Mouse (Mus musculus) lung, postnatal 14 days (tissue): Measurements from ENCODE around the gene Mmp24.
"Not testable (repeated sequence)": the region's sequence is repeated elsewhere in the genome, so short reads cannot be mapped to it uniquely, and the experiment has no call there.

Experiments used
- DNase-seq: peaks from one replicate; pipeline ENCODE4 v3.0.0; 2021

Mmp24 gene

DNA sequence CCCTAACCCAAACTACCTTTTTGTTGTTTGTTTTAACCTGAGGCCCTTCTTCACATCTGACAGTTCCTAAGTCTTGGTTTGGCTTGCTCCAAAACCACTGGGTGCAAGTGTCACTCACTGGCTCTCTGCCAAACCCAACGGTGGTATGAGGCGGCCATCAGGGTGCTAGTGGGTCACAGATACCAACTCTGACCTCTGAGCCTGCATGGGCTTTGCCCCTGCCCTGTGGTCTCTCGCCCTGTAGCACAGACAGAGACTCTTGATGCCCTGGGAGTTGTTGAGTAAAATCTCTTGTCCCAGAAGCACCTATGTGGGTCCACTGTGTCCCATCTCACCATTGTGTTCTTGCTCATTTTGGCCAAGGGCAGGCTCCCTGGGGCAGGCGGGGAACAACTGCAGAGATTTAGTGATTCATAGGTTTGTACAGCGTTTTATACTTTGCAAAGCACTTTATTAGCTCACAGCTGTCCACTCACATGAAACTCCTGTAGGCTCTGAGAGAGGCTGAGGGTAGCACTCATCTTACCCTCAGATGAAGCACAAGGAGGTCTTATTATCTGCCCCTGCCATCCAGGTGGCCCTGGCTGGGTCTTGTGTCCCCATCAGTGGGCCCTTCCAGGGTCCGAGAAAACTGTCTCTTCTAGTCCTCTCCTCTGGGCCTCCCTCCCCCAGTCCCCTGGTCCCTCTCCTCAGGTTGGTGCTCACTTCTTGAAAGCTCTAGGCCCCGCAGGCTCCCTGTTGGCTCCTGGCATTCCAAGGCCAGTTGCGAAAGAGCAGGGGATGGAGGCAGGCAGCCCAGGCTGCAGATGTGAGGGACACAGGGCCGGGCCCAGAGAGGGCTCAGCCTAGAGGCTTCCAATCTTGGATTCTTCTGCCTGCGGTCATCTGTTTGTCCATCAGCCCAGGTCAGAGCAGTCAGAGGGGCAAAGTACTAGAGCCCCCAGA is 42.4 kb downstream of the Mmp24 start:
- no peak for DNase-seq

DNA sequence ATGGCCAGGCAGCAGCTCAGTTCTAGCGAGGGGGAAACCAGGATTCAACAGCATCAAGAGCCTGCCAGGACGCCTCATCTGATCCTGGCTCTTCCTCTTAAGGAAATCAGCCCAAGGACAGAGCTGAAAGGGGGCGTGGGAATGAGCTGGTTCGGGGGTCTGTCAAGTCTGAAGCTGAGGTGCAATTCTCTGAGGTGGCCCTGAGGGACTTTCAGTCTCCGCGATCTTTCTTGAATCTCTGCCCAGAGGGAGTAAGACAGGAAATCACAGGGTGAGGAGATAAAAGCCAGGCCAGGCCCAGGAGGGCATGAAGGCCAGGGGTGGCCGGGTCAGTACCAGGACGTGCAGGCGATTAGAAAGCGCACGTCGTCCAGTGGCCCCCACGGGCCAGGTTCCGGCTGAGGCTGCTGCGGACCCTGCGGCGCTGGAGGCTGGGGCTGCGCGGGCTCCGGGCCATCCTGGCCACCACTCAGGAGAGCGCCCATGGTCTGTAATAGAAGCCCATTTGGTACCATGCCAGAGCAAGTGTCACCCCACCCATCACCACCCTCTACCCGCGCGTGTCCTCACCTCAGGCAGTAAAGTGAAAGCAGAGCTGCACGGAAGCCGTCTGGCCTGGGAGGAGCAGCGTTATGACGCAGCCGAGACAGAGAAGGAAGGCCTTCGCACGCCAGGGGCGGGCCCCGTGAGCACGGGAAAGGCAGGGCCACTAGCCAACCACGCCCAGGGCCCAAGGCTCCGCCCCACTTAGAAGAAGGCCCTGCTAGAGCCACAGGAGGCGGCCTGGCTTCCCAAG is 43.7 kb downstream of the Mmp24 start:
- DNase-seq: peak; percentile 95

DNA sequence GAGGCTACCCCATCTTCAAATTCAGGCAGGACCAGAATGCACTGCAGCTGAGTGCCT is 44.1 kb downstream of the Mmp24 start, which contains the start of gene BC029722:
Gene BC029722, minus strand, starts transcription at position 35 of the 57 bp plus-strand sequence.
- no peak for DNase-seq

DNA sequence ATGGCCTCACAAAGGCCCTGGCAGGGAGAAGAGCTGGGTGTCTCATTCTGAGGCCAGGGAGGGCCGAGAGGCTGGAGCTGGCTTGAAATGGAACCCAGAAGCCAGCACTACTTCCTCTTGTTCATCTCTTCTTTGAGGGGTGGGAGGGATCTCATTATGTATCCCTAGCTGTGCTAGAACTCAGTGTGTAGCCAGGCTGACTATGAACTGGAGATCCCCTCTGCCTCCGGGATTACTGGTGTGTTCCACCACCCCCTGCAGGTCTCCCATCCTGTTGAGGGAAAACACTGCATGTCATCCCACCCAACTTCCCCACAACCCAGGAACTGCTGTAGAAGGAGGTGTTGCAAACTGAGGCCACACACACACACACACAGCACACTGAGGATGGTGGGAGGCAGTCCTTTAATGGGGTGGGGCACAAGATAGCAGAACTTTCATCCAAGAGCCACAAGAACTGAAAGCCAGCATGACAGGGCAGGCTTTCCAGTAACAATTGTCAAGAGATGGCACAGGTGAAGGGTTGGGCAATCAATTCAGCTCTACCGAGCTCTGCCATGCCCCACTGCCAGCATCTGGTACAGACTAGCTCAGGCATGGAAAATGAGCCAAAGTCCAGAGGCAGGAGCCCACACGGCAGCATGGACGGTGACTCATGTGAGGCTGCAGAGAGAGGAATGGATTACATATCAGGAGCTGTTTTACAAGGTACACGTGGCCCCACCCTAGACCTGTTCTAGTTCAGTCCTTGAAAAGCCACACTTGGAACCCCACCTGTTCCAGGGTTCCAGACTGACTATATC is 44.5 kb downstream of the Mmp24 start:
- no peak for DNase-seq

DNA sequence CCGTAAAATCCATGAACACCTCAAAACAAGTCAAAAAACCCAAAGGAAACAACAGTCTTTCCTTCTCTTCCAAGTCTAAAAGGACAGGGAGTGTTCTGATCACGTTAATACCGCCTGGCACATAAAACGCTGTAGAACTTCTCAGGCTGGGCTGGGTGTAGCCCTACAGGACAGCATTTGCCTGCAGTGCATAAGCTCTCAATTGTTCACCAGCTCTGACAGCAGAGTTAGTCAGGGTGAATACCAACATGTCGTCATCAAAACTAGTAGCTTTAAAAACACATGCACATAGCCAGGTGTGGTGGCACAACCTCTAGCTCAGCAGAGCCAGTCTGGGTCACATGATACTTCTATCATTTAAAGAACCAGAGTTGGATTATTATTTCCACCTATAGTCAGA is 45.6 kb downstream of the Mmp24 start:
- no peak for DNase-seq

DNA sequence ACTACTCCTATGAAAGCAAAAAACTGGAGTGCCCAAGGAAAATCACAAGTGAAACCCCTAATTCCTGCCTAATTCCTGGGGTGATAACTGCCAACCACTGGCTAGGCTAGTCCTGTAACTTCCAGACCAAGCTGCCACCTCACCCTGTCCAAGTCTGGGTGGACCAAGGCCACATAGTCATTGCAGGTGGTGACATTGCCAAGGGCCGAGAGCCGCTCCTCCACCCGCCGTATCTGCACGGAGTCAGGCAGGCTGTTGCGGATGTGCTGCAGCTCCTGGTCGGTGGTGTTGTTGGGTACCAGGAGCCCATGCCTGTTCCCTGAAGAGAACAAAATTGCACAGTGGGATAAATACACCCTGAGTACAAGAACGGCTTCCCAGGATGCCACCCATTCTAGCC is 48.6 kb downstream of the Mmp24 start:
- DNase-seq: no peak

DNA sequence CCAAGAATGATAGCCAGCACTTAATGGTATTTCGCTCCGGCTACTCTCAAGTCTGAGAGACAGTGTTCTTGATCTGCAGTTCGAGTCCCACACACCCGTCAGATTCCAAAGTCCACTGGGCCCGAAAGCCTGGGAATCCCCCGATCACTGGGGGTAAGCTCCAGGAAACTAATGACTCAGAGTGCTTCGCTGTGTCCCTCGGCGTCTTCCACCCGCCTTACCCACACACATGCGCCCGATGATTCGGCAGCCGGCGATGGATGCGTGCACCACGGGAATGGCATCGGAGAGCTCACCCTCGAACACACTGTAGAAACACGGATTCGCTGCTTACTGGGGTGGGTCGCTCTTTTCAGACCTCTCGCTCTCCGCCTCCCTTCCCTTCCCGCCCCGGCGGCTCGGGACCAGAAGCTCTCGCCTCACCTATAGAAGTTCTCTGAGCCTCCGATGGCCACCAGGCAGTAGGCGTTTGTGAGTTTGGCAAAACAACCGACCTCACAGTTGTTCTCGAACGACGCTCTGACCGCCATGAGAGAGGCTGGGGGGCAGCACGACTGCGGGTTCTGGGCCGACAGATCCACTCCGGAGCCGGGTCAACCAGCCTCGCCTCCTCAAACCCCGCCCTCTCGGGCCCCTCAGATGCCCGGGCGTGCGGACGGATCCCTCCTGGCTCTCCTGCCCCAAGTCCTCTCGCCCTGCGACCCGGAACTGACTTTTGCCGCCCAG is 50.9 kb downstream of the Mmp24 start:
- no peak for DNase-seq

DNA sequence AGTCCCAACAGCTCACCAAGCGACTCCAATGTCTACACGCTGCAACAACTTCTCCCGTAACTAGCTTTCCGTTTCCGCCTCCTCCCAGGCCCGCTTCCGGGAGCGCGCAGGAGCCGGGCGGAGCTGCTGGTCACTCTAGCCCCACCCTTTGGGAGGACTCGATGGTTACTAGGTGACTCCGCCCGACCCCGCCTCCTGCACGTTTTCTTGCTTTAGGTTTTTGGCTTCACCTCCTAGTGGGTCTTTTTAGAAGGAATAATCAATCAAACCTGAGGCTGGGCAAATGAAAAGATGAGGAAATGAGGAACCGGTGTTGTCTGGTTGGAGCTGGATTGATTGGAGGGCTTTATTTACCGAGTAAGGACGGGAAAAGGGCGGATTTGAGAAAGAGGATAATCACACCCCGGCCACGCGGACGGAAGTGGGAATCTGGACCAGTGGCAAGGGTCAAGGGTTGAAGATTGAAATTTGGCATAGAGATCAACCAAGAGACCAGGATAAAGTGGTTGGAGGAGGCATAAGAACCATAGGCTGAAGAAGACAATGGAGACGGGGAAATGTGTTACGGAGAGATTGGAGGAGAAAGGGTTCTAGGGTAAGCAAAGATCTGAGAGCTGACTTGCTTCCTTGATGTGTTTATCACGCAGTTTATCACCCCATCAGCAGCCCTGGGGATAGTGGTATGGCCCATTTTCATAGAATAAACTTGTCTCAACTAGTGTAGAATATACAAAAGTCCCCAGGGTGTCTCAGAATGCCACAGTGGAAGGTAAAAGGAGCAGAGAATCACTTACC is 51.7 kb downstream of the Mmp24 start, which contains the start of gene Eif6:
Gene Eif6, minus strand, starts transcription at position 296 of the 795 bp plus-strand sequence.
- peak; percentile 86 for DNase-seq

DNA sequence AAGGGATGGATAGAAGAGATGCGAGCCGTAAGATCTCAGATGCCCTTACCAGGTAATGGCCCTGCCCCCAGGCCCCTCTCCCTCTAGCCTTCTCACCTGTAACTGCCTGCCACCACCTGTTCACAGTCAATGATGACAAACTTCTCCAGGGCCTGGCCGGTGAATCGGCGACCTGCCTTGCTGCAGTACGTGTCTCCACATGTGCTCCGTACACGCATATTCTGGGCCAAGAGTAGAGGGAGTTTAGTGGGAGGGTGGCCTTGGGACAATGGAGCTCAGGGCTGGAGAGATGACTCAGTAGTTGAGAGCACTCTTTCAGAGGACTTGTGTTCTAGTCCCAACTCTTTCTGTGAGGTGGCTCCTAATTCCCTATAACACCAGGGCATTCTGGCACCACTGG is 55.7 kb downstream of the Mmp24 start:
- no peak for DNase-seq

DNA sequence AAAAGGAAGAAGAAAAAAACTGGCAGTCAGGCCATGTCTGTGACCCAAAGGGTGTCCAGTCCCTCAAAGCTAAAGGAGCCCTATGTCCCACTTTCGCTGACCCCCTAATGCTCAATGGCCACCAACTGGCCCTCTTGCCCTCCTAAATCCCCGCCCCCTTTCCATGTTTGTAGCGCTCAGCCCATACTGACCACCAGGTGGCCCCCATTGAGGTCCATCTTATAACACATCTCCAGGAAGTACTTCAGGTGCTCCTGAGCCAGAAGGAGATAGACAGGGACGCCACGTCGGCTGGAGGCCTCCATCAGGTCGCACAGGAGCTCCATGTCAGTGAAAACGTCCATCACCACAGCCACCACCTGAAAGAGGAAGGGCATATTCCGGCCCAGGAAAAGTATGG is 56.2 kb downstream of the Mmp24 start:
- no peak for DNase-seq

DNA sequence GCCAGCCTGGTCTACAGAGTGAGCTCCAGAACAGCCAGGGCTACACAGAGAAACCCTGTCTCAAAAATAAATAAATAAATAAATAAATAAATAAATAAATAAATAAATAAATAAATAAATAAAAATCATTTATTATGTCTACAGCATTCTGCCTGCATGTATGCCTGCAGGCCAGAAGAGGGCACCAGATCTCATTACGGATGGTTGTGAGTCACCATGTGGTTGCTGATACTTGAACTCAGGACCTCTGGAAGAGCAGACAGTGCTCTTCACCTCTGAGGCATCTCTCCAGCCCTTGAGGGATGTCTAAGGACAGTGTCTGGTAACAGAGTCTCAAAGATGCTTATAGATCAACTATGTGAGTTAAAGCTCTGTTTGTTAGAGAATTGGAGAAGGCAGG is 56.9 kb downstream of the Mmp24 start:
- not testable (repeated sequence) for DNase-seq

DNA sequence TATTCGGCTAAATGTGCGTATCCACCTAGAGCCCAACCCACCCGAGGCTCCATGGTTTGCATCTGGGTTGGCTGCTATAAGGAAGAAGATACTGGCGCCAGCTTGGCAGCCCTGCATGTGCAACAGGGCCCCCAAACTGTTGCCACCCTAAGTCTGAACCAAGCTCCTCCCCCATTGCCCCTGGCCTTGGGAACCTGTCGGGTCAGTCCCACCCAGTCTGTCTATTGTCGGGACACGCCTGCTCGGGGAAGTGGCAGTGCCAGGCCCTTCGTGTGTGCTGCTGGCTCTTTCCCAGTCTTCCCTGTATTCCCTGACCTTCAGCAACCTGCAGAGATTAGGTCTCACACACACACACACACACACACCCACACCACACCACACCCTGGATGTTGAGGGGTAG is 59.6 kb downstream of the Mmp24 start, which contains the start of gene Fam83c:
Gene Fam83c, minus strand, starts transcription at position 123 of the 400 bp plus-strand sequence.
- no peak for DNase-seq

DNA sequence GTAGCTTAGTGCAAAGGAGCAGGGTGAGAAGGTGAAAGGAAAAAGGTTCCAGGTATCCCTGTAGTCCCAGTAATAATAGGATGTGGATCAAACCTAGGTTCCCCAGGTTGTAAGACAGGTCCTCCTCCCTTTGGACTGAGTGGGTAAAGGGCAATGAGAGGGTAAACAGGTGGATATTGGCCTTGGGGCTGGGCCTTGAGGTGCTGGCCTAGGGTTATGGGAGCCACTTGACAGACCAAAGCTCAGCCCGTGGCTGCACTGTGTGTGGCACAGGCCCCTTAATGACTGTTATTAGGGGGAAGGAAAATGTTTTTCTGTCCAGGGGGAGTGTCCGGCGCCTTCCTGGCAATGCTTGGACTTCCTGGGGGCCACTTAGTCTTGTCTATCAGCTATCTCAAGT is 62.8 kb downstream of the Mmp24 start:
- DNase-seq: no peak

DNA sequence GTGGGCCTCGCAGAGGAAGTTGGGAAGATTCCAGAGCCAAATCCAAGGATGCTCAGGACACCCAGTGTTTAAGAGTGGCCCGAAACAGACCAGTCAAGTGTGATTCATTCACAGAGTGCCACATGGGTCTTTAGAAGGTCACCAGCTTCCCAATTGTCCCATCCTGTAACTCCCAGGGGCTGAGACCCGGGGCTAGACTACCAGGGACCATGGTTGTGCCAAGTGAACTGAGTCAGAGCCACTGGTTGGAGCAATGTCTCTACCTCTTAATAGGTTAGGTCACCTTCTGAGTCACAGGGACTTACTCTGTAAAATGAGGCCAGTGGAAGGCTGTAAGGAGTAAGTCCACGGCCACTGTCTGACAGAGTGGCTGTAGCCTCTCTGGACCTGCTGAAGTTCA is 63.8 kb downstream of the Mmp24 start:
- no peak for DNase-seq

DNA sequence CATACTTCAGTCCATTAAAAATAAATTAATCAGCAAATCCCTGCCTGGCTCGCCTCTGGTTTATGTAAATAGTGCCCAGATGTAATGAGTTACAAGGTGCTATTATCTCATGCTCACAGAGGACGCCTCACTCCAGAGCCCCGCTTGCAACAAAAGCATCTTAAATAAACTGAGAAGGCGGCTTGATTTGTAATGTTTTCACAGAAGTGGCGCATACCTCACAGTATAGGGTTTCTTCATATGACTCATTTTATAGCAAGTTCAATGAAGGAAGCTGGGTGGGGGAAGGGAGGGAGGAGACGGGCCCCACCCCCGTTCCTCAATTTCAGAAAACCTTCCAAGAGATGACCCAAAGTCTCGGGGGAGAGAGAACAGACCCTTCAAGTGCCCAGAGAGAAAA is 71.8 kb downstream of the Mmp24 start:
- DNase-seq: no peak

DNA sequence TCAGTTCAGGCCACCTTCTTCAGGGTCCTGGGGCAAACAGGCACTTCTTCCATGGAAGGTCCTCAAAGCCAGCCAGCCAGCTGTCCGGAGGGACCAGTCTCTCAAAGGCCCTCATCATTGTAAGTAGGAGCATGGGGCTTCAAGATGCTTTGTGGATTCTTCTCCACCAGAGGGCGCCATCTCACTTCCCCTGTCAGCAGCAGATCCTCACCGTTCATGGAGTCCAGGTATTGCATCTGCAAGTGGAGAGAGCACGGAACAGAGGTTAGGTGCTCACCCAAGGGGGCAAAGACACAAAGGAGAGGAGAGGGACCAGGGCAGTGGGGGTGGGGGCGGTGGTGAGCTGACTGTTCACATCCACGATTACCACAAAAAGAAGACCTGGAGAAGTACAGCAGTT is 73.1 kb downstream of the Mmp24 start:
- DNase-seq: peak; percentile 89

DNA sequence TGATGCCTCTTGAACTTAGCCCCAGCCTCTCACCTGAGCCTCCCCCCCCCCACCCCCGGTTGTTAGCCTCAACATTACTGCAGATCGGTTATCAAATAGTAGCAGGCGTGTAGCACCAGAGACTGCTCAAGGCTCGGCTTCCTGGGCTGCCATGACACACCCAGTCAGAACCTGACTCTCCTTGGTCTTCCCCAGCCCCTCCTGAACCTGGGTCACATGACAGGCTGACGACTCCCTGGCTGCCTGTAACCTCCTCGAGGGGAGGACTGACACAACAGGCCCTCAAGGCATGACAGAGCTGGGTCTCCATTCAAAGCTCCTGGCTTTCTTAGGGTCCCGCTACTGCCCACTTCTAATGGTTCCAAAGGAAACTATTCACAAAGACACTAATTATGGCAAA is 74.3 kb downstream of the Mmp24 start:
- no peak for DNase-seq

DNA sequence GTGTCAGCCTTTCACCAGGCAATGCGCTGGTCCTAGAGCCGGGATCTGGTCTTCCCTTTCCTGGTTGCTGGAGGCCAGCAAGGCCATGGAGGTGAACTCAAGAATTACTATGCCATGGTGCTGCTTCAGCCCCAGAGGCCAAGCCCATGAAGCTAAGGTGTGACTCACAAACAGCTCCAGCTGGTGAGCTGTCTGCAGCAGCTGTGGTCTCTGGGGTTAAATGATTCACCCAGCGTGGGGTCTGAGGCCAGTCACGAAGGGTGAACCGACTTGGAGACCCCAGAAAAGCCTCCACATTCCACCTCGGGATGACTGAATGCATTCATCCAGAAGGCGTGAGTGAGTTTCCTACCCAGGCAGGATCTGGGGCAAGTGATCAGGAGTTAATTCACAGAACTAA is 75.0 kb downstream of the Mmp24 start:
- no peak for DNase-seq

DNA sequence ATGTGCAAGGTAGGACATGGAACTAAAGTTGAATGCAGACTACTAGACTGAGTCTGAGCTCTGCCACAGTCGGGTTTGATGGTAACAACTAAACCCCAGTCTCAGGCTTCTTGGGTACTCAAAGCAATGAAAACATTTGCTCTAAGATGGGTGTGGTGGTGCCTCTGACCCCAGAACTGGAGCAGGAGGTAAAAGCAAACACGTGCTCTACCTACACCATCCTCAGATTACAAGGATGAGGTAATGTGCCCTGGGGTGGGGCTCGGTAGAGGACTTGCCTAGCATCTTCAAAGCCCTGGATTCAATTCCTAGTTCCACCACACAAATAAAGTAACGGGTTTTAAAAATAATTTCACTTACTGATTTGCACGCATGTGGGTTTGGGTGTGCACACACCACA is 77.4 kb downstream of the Mmp24 start:
- no peak for DNase-seq

DNA sequence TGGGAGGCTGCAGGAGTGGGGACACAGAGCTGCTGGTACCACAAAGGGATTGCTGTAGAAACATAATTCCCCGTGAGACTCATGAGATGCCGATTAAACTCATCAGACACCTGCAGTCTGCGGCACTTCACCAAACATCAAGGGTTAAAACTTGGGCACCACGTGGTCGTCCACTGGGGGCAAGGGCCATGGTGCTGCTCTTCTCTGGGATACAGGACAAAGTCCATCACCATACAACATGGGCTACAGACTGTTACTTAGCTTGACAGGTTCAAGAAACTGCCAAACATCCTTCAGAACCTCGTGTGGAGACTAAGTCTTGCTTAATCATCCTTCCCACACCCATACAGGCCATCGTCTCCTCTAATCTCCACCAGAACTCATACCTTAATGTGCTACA is 85.0 kb downstream of the Mmp24 start:
- DNase-seq: no peak

DNA sequence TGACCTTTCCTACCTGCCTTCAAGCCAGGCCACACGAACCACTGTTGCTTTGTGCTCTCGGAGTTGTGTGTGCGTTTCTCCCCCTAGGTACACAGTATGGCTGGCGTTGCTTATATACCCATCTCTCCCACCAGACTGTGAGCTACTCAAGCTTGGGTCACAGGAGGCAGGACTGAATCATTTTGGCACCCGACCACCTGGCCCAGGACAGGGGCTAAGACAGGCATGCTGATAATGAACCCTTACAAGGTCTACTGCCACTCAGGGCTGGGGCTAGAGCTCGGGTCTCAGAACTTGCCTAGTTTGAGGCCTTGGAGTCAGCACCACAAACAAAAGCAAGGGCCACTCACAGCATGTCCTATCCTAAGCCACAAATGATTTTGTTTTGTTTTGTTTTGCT is 86.4 kb downstream of the Mmp24 start:
- no peak for DNase-seq
